Mouse (Mus musculus) thymus, postnatal 14 days (tissue): ENCODE data around the gene Gm21173.
"Not testable (repeated sequence)": the region's sequence is repeated elsewhere in the genome, so short reads cannot be mapped to it uniquely, and the experiment has no call there.

Experiments
- DNase-seq: peaks from one replicate; pipeline ENCODE4 v3.0.0; 2021

Gene Gm21173

DNA sequence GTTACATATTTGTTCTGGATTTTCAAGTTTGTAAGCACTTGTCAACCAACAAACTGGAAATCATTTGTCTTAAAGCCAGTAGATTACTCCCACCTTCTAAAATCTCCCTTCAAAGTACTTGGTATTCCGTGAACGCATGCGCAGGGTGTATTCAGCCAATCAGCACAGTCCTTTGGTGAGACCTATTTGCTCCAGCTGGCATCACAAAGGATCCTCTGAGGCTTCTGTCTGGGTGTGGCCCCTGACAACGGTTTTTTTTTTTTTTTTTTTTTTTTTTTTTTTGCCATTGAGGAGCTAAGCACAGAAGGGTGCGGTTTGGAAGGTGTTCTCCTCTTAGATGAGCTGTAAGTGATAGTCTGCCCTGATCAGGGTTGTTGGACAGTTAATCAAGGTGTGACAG lies at the start of gene Gm21173:
Gene Gm21173 (plus strand): TSS at position 301 of the 400 bp plus-strand sequence.
- DNase-seq: not testable (repeated sequence)
